In genomic region chr8:125873250-125873534, GRCm38 (mm10) we compare ENCODE assay signal across 14 mouse cellular contexts. TPM values are rescaled to one million over a fixed set of nuclear protein-coding genes. Genes with fewer than 3 reads are reported as not detected.
DNase-seq lines count a peak whose midpoint lies in the region; ATAC-seq lines count a peak whose summit lies in the region.
"Had no signal": no experiment of that assay in that cellular context is flagged by ENCODE, and none has a peak within 500 bp of the region (broad histone marks: within the 10 kb centered on the region; RNA-seq: fewer than 3 reads in every experiment).

No protein-coding gene starts in this region.

- no peak overlapping the region for H3K4me2 ChIP-seq in heart, embryonic 15.5 days
- H3K4me2 ChIP-seq: midbrain, embryonic 15.5 days had no signal

- no peaks in the 10 kb centered on the region for H3K9me3 ChIP-seq in heart, embryonic 15.5 days (replicated peaks)
- no peaks in the 10 kb centered on the region for H3K9me3 ChIP-seq in limb, embryonic 10.5 days (replicated peaks)
- H3K9me3 ChIP-seq: midbrain, embryonic 15.5 days had no signal

- no peak for ATAC-seq in heart, embryonic 15.5 days (replicated peaks; ENCODE audit: insufficient number of reproducible peaks, insufficient read depth, low FRiP score, low read depth)
- ATAC-seq: midbrain, embryonic 15.5 days had no signal

- 70% methylated on average over 2 of the region's 2 CpGs for WGBS in heart, embryonic 15.5 days
- WGBS in limb, embryonic 10.5 days = 84% methylated on average over 2 of the region's 2 CpGs

- no peaks in the 10 kb centered on the region for H3K36me3 ChIP-seq in heart, embryonic 15.5 days
- no peaks in the 10 kb centered on the region for H3K36me3 ChIP-seq in limb, embryonic 10.5 days
- H3K36me3 ChIP-seq: midbrain, embryonic 15.5 days had no signal

- H3K9ac ChIP-seq in heart, embryonic 15.5 days = no peak overlapping the region
- H3K9ac ChIP-seq: midbrain, embryonic 15.5 days had no signal

- no peak overlapping the region for H3K4me3 ChIP-seq in heart, embryonic 15.5 days
- H3K4me3 ChIP-seq in brown adipose tissue, adult 24 weeks (ENCODE audit: insufficient read depth, low read depth, low read length) = no peak overlapping the region
- no peak overlapping the region for H3K4me3 ChIP-seq in limb, embryonic 10.5 days
- H3K4me3 ChIP-seq: midbrain, embryonic 15.5 days had no signal

- peaks cover 30% of the 10 kb centered on the region for H3K4me1 ChIP-seq in heart, embryonic 15.5 days (replicated peaks)
- H3K4me1 ChIP-seq in brown adipose tissue, adult 24 weeks (ENCODE audit: control insufficient read depth, insufficient read depth, insufficient read length, low read length) = no peaks in the 10 kb centered on the region
- peaks cover 51% of the 10 kb centered on the region for H3K4me1 ChIP-seq in limb, embryonic 10.5 days

- peak overlapping the region; percentile 42; the same call in 1 of the 2 replicates for H3K27ac ChIP-seq in heart, embryonic 15.5 days
- H3K27ac ChIP-seq in brown adipose tissue, adult 24 weeks (replicated peaks; ENCODE audit: low read depth, low read length) = 0 out of 2 replicates have a peak overlapping the region, but pooled peaks have one; percentile 12
- peak overlapping the region; percentile 67; the same call in 1 of the 2 replicates for H3K27ac ChIP-seq in limb, embryonic 10.5 days
- H3K27ac ChIP-seq: midbrain, embryonic 15.5 days had no signal

- intact Hi-C loops in heart, postnatal 14 days (cut with DNase I) = loop anchor here (5.0 to 10.0 kb wide), 4 partner anchors 568 to 821 kb away; partner anchors contain the start of gene Disc1

- DNase-seq in heart, postnatal 14 days = no peak
- no peak for DNase-seq in limb, embryonic 10.5 days (ENCODE audit: low spot score)
- DNase-seq in lung, postnatal 14 days = peak; percentile 23
- no peak for DNase-seq in layer of hippocampus, postnatal 36 days
- DNase-seq in left cerebral cortex, adult 8-10 months (ENCODE audit: low spot score in 2 of 2) = no peak
- DNase-seq in adrenal gland, postnatal 25 days = no peak
- DNase-seq: cerebellum, adult 9-11 months; heart, postnatal 36 days; thymus, postnatal 36 days had no signal

- no peaks in the 10 kb centered on the region for H3K27me3 ChIP-seq in heart, embryonic 15.5 days
- H3K27me3 ChIP-seq in limb, embryonic 10.5 days (ENCODE audit: low read depth, poor library complexity, severe bottlenecking) = 0 out of 2 replicates have a peak, but pooled peaks cover 6% of the 10 kb centered on the region
- H3K27me3 ChIP-seq: midbrain, embryonic 15.5 days had no signal

RNA-seq across cellular contexts. Expression of gene Pcnx2, which starts 24.9 kb away (rescaled TPM):
- 0.15 and 0.42 TPM in 2 replicates for polyA plus RNA-seq in heart, embryonic 15.5 days (2015; fragmentation: Nextera tagmentation; extraction: Ambion mirVana)
- under 1 TPM; 0.61 to 0.88 TPM for total RNA-seq in heart, postnatal 14 days (2021)
- not detected in 2 replicates for polyA plus RNA-seq in brown adipose tissue, adult 24 weeks (2012; ENCODE audit: insufficient read depth, insufficient read length, missing spikeins)
- 0.05 TPM in 1 of 2 replicates, not detected in the other for polyA plus RNA-seq in limb, embryonic 10.5 days (2016; fragmentation: Nextera tagmentation; extraction: Ambion mirVana)
- total RNA-seq in layer of hippocampus, postnatal 36 days (2021) = 10 to 100 TPM; 60.1 to 64.6 TPM
- total RNA-seq in left cerebral cortex, adult 8-10 months (2022) = 10 to 100 TPM; 76.7 to 90.1 (median 84.9) TPM
- 0.27 and 0.81 TPM in 2 replicates for total RNA-seq in adrenal gland, postnatal 25 days (2021)
- total RNA-seq: granulocyte monocyte progenitor cell, adult 5-6 weeks had no signal

RNA-seq across cellular contexts. Expression of gene Map3k21, which starts 37.1 kb away (rescaled TPM):
- 0.14 and 0.27 TPM in 2 replicates for polyA plus RNA-seq in heart, embryonic 15.5 days (2015; fragmentation: Nextera tagmentation; extraction: Ambion mirVana)
- total RNA-seq in heart, postnatal 14 days (2021) = under 1 TPM; 0.24 to 0.36 TPM
- not detected in 2 replicates for polyA plus RNA-seq in brown adipose tissue, adult 24 weeks (2012; ENCODE audit: insufficient read depth, insufficient read length, missing spikeins)
- polyA plus RNA-seq in limb, embryonic 10.5 days (2016; fragmentation: Nextera tagmentation; extraction: Ambion mirVana) = 0.03 and 0.04 TPM in 2 replicates
- 1 to 10 TPM in 1 of 2 experiments, under 1 TPM in 1; 0.91 to 1.3 TPM for total RNA-seq in layer of hippocampus, postnatal 36 days (2021)
- 1 to 10 TPM; 2.3 to 2.9 (median 2.8) TPM for total RNA-seq in left cerebral cortex, adult 8-10 months (2022)
- 3.4 TPM in 2 replicates for total RNA-seq in adrenal gland, postnatal 25 days (2021)
- total RNA-seq: granulocyte monocyte progenitor cell, adult 5-6 weeks had no signal
- polyA plus RNA-seq: neural tube, embryonic 11.5 days had no signal

Comparison
In these comparisons a context has a peak if more than half of its experiments do, and no peak if none do; other contexts are left out.
1. H3K27ac ChIP-seq: peak in every context shown above with its lines; median percentile 67 in limb, embryonic 10.5 days; 42 in heart, embryonic 15.5 days; 12 in brown adipose tissue, adult 24 weeks.
2. RNA of gene Pcnx2, which starts 24.9 kb away (total RNA-seq): 76.7 to 90.1 TPM in left cerebral cortex, adult 8-10 months and 60.1 to 64.6 TPM in layer of hippocampus, postnatal 36 days; 0.61 to 0.88 TPM in heart, postnatal 14 days and 0.27 to 0.81 TPM in adrenal gland, postnatal 25 days; every median in the first group is over 10 times any median in the second.